Mouse (Mus musculus) ES-Bruce4 (cell line): ENCODE data around the gene Cd68. TPM values are rescaled to one million over a fixed set of nuclear protein-coding genes. Genes with fewer than 3 reads are reported as not detected.
A peak's percentile ranks its signal among the peaks of the same experiment; 100 is the strongest.

Source experiments
- H3K27ac ChIP-seq: 2 replicates; pipeline ENCODE4 v1.5.1; 2012; ENCODE audit warnings: low read length, inconsistent platforms; ENCODE audit not compliant: insufficient read depth
- H3K27me3 ChIP-seq: 2 replicates; pipeline ENCODE4 v1.6.1; 2012; ENCODE audit warnings: mild to moderate bottlenecking, low read length, inconsistent platforms; ENCODE audit not compliant: control insufficient read depth, poor library complexity, insufficient read depth, severe bottlenecking
- H3K36me3 ChIP-seq: 2 replicates; pipeline ENCODE4 v1.6.1; 2012; ENCODE audit warnings: inconsistent platforms, mild to moderate bottlenecking, low read length, moderate library complexity; ENCODE audit not compliant: control insufficient read depth, poor library complexity, insufficient read depth, severe bottlenecking
- H3K4me1 ChIP-seq: one replicate; pipeline ENCODE4 v1.8.1; 2011; ENCODE audit warnings: low read length; ENCODE audit not compliant: control insufficient read depth, insufficient read depth
- H3K4me3 ChIP-seq: 2 replicates; pipeline ENCODE4 v1.5.1; 2011; ENCODE audit warnings: low read depth, mild to moderate bottlenecking, low read length
- H3K9ac ChIP-seq: 2 replicates; pipeline ENCODE4 v1.6.1; 2012; ENCODE audit warnings: low read depth, mild to moderate bottlenecking, inconsistent platforms; ENCODE audit not compliant: poor library complexity, severe bottlenecking
- H3K9me3 ChIP-seq: replicated peaks from 2 replicates; pipeline ENCODE4 v1.6.1; 2012; ENCODE audit warnings: mild to moderate bottlenecking, low read length, inconsistent platforms; ENCODE audit not compliant: control insufficient read depth, poor library complexity, insufficient read depth, severe bottlenecking
- CTCF ChIP-seq: IDR thresholded peaks from one replicate; pipeline ENCODE4 v1.8.1; 2011; ENCODE audit warnings: low read depth, low read length
- EP300 ChIP-seq: IDR thresholded peaks from 2 replicates; pipeline ENCODE4 v1.6.1; 2011; ENCODE audit warnings: low read depth, low read length; ENCODE audit not compliant: insufficient read depth
- POLR2A ChIP-seq: IDR thresholded peaks from one replicate; pipeline ENCODE4 v1.8.1; 2011; ENCODE audit warnings: low read length; ENCODE audit not compliant: insufficient read depth
- polyA plus RNA-seq: library from polyadenylated mRNA; stranded (reverse); fragments of >200 nt; gene quantifications from 2 replicates; pipeline ENCODE4 v1.2.4, GENCODE M21; 2011; ENCODE audit warnings: low read depth; ENCODE audit not compliant: missing spikeins, insufficient read depth, insufficient read length

Cd68 gene
- polyA plus RNA-seq, 1 experiment = 36.2 TPM

- Histone ChIP-seq H3K9ac (no peak overlapping the region), H3K27me3 (no peaks in the 10 kb centered on the region), H3K9me3 (no peaks in the 10 kb centered on the region; the same call in 1 of the 2 replicates), H3K4me3 (no peak overlapping the region), H3K27ac (peak overlapping the region; percentile 62), H3K36me3 (peaks cover 35% of the 10 kb centered on the region), H3K4me1 (no peaks in the 10 kb centered on the region)
- TF ChIP-seq POLR2A = no peak
- no peak for TF ChIP-seq EP300
- no peak for TF ChIP-seq CTCF
Observed at GRCm38 (mm10) chr11:69665457-69665960, 444 bp downstream of the Cd68 start.

- Histone ChIP-seq H3K36me3 (peaks cover 28% of the 10 kb centered on the region), H3K9me3 (no peaks in the 10 kb centered on the region; the same call in 1 of the 2 replicates), H3K27me3 (no peaks in the 10 kb centered on the region), H3K4me1 (no peaks in the 10 kb centered on the region), H3K9ac (no peak overlapping the region), H3K4me3 (no peak overlapping the region), H3K27ac (no peak overlapping the region)
- TF ChIP-seq POLR2A (no peak), CTCF (no peak), EP300 (no peak)
Observed at GRCm38 (mm10) chr11:69664841-69665240, 1.1 kb downstream of the Cd68 start.

GRCm38 (mm10) chr11:69663795-69664194, 2.2 kb downstream of the Cd68 start:
- Histone ChIP-seq H3K36me3 (peaks cover 22% of the 10 kb centered on the region), H3K4me3 (no peak overlapping the region), H3K27me3 (no peaks in the 10 kb centered on the region), H3K4me1 (no peaks in the 10 kb centered on the region), H3K9ac (no peak overlapping the region), H3K9me3 (no peaks in the 10 kb centered on the region; the same call in 1 of the 2 replicates), H3K27ac (peak overlapping the region; percentile 93)
- TF ChIP-seq POLR2A = no peak
- TF ChIP-seq CTCF = no peak
- no peak for TF ChIP-seq EP300

GRCm38 (mm10) chr11:69662967-69663671, 2.8 kb downstream of the Cd68 start:
- Histone ChIP-seq H3K27me3 (no peaks in the 10 kb centered on the region), H3K36me3 (peaks cover 15% of the 10 kb centered on the region), H3K4me3 (peak overlapping the region; percentile 55), H3K9ac (peak overlapping the region; percentile 75), H3K9me3 (no peaks in the 10 kb centered on the region; the same call in 1 of the 2 replicates), H3K4me1 (no peaks in the 10 kb centered on the region), H3K27ac (peak overlapping the region; percentile 93)
- TF ChIP-seq CTCF = no peak
- no peak for TF ChIP-seq POLR2A

- no peaks in the 10 kb centered on the region; the same call in 1 of the 2 replicates for H3K9me3 ChIP-seq
- peak within 1 kb of the TSS; percentile 94 for H3K4me3 ChIP-seq
- TF ChIP-seq POLR2A (peak; percentile 57), CTCF (peak; percentile 6), EP300 (0 out of 2 replicates have a peak, but pooled peaks have one; percentile 53)
- H3K9ac ChIP-seq = peak within 1 kb of the TSS; percentile 75
- peak within 1 kb of the TSS; percentile 95 for H3K27ac ChIP-seq
- H3K36me3 ChIP-seq = peaks cover 8% of the 10 kb centered on the region
- H3K4me1 ChIP-seq = no peaks in the 10 kb centered on the region
- no peaks in the 10 kb centered on the region for H3K27me3 ChIP-seq
Observed at GRCm38 (mm10) chr11:69662213-69662966, 3.6 kb downstream of the Cd68 start, which contains the start of gene Mpdu1. Mpdu1 (minus strand) TSS chr11:69662642.
